Mouse (Mus musculus): ENCODE data around the gene Acp7.

GRCm38 (mm10) chr7:28581721-28582120, 49.4 kb downstream of the Acp7 start:
- TF ChIP-seq GATA1 (IDR thresholded peaks at IDR 0.05; ENCODE audit: borderline replicate concordance, low read length) (no peak), FLI1 (IDR thresholded peaks at IDR 0.05; ENCODE audit: low read length) (no peak)

All from megakaryocyte, embryonic 14.5 days (primary cell).